Mouse (Mus musculus) ES-E14 (cell line): ENCODE data around the gene C2cd4b. TPM values are rescaled to one million over a fixed set of nuclear protein-coding genes. Genes with fewer than 3 reads are reported as not detected.

ENCODE experiments used
- DNase-seq: peaks from one replicate; pipeline ENCODE4 v3.0.0-alpha.2; 2013; ENCODE audit warnings: low read depth, low spot score
- H3K27ac ChIP-seq: 2 replicates; pipeline ENCODE4 v1.5.1; 2012; ENCODE audit warnings: low read depth, mild to moderate bottlenecking, low read length, moderate library complexity, mixed read lengths; ENCODE audit not compliant: poor library complexity, insufficient read depth, severe bottlenecking
- H3K36me3 ChIP-seq: 2 replicates; pipeline ENCODE4 v1.6.1; 2012; ENCODE audit warnings: mild to moderate bottlenecking, low read length, moderate library complexity, mixed read lengths; ENCODE audit not compliant: control insufficient read depth, poor library complexity, insufficient read depth, severe bottlenecking
- H3K4me1 ChIP-seq, 2 experiments: fragments of 150-350 bp in 1 of 2; sonication (generic) in 1 of 2; 2 replicates each; pipeline ENCODE4 v1.6.1; 2012; ENCODE audit warnings: low read length in 2 of 2, mild to moderate bottlenecking in 1 of 2, mixed read lengths in 1 of 2; ENCODE audit not compliant: control insufficient read depth in 2 of 2, insufficient read depth in 2 of 2, poor library complexity in 1 of 2
- H3K4me3 ChIP-seq, 2 experiments: fragments of 150-350 bp in 1 of 2; sonication (generic) in 1 of 2; 2 replicates each; pipeline ENCODE4 v1.5.1; 2012; ENCODE audit warnings: low read length in 2 of 2, low read depth in 1 of 2, mild to moderate bottlenecking in 1 of 2, mixed read lengths in 1 of 2; ENCODE audit not compliant: insufficient read depth in 1 of 2, poor library complexity in 1 of 2, severe bottlenecking in 1 of 2
- H3K9ac ChIP-seq: 2 replicates; pipeline ENCODE4 v1.6.1; 2012; ENCODE audit warnings: low read depth, mild to moderate bottlenecking, low read length, mixed read lengths; ENCODE audit not compliant: poor library complexity, insufficient read depth, severe bottlenecking
- H3K9me3 ChIP-seq: fragments of 150-350 bp; sonication (generic); 2 replicates; pipeline ENCODE4 v1.6.1; 2012; ENCODE audit warnings: low read depth, mild to moderate bottlenecking, low read length; ENCODE audit not compliant: control insufficient read depth, insufficient read depth
- CHD2 ChIP-seq: IDR thresholded peaks from 2 replicates; pipeline ENCODE4 v1.6.1; 2014; ENCODE audit warnings: mild to moderate bottlenecking, low read depth, low read length, inconsistent platforms
- HCFC1 ChIP-seq: IDR thresholded peaks from 2 replicates; pipeline ENCODE4 v1.6.1; 2012; ENCODE audit warnings: low read length, inconsistent platforms, borderline replicate concordance; ENCODE audit not compliant: insufficient read depth
- MAFK ChIP-seq: IDR thresholded peaks from 2 replicates; pipeline ENCODE4 v1.6.1; 2014; ENCODE audit warnings: mild to moderate bottlenecking, low read depth, low read length, inconsistent platforms; ENCODE audit not compliant: insufficient read depth
- ZC3H11A ChIP-seq: IDR thresholded peaks from 2 replicates; pipeline ENCODE4 v1.6.1; 2012; ENCODE audit warnings: low read depth, mild to moderate bottlenecking, inconsistent platforms, low read length, borderline replicate concordance
- ZNF384 ChIP-seq: IDR thresholded peaks from 2 replicates; pipeline ENCODE4 v1.6.1; 2012; ENCODE audit warnings: low read depth, low read length, inconsistent platforms
- in situ Hi-C, 2 experiments: fragments of 600-800 bp; cut with MboI; formaldehyde crosslinking; loops; one replicate each; pipeline ENCODE4 v1.15.1; 2025; ENCODE audit warnings: low sequenced_read_pairs in 2 of 2, inconsistent platforms in 1 of 2; ENCODE audit not compliant: unreplicated experiment in 2 of 2
- total RNA-seq: library from RNA; depleted of rRNA; stranded (reverse); fragments of 300-350 nt; gene quantifications from 2 replicates; pipeline ENCODE4 v1.2.3, GENCODE M21; 2012

C2cd4b gene
- total RNA-seq, 1 experiment, result 1.1 TPM

GRCm38 (mm10) chr9:67769401-67769800, 10.2 kb downstream of the C2cd4b start:
- no peak overlapping the region for H3K27ac ChIP-seq
- no peak overlapping the region for H3K9ac ChIP-seq
- in situ Hi-C loops, result no loop called here
- H3K9me3 ChIP-seq, result no peaks in the 10 kb centered on the region
- no peak for TF ChIP-seq MAFK
- TF ChIP-seq CHD2, result no peak
- no peak for TF ChIP-seq ZNF384
- TF ChIP-seq ZC3H11A, result no peak
- TF ChIP-seq HCFC1, result no peak
- H3K36me3 ChIP-seq, result no peaks in the 10 kb centered on the region
- no peak overlapping the region for H3K4me3 ChIP-seq
- H3K4me1 ChIP-seq, result 0 out of 4 replicates have a peak, but pooled peaks cover 0 to 2% of the 10 kb centered on the region in 2 experiments
- DNase-seq, result no peak

GRCm38 (mm10) chr9:67771293-67771692, 12.1 kb downstream of the C2cd4b start:
- H3K9ac ChIP-seq, result no peak overlapping the region
- no peaks in the 10 kb centered on the region for H3K9me3 ChIP-seq
- no peak for DNase-seq
- no peaks in the 10 kb centered on the region for H3K36me3 ChIP-seq
- no peak overlapping the region for H3K4me3 ChIP-seq
- in situ Hi-C loops, result no loop called here
- TF ChIP-seq MAFK, result no peak
- TF ChIP-seq ZNF384, result no peak
- no peak for TF ChIP-seq HCFC1
- TF ChIP-seq CHD2, result no peak
- no peak for TF ChIP-seq ZC3H11A
- H3K4me1 ChIP-seq, result 0 out of 4 replicates have a peak, but pooled peaks cover 0 to 2% of the 10 kb centered on the region in 2 experiments
- H3K27ac ChIP-seq, result no peak overlapping the region

- no peak overlapping the region for H3K4me3 ChIP-seq
- in situ Hi-C loops, result no loop called here
- no peak for DNase-seq
- H3K27ac ChIP-seq, result no peak overlapping the region
- H3K9ac ChIP-seq, result no peak overlapping the region
- H3K36me3 ChIP-seq, result no peaks in the 10 kb centered on the region
- no peaks in the 10 kb centered on the region for H3K9me3 ChIP-seq
- TF ChIP-seq ZC3H11A, result no peak
- TF ChIP-seq ZNF384, result no peak
- no peak for TF ChIP-seq CHD2
- no peak for TF ChIP-seq MAFK
- no peak for TF ChIP-seq HCFC1
- H3K4me1 ChIP-seq, result no peaks in the 10 kb centered on the region
Measured at GRCm38 (mm10) chr9:67774201-67774600, 15.0 kb downstream of the C2cd4b start.

GRCm38 (mm10) chr9:67778553-67778952, 19.3 kb downstream of the C2cd4b start:
- H3K4me1 ChIP-seq, result no peaks in the 10 kb centered on the region
- in situ Hi-C loops, result no loop called here
- TF ChIP-seq HCFC1 (no peak), ZNF384 (no peak), CHD2 (no peak), MAFK (no peak)
- no peak overlapping the region for H3K4me3 ChIP-seq
- no peaks in the 10 kb centered on the region for H3K36me3 ChIP-seq
- H3K9ac ChIP-seq, result no peak overlapping the region
- H3K9me3 ChIP-seq, result no peaks in the 10 kb centered on the region
- DNase-seq, result no peak
- no peak overlapping the region for H3K27ac ChIP-seq

GRCm38 (mm10) chr9:67782786-67783185, 23.5 kb downstream of the C2cd4b start:
- Histone ChIP-seq H3K9ac (no peak overlapping the region), H3K9me3 (no peaks in the 10 kb centered on the region), H3K4me1 (0 out of 4 replicates have a peak, but pooled peaks cover 0 to under 1% of the 10 kb centered on the region in 2 experiments), H3K27ac (no peak overlapping the region), H3K4me3 (no peak overlapping the region), H3K36me3 (no peaks in the 10 kb centered on the region)
- TF ChIP-seq HCFC1, result no peak
- TF ChIP-seq ZNF384, result no peak
- no peak for TF ChIP-seq ZC3H11A
- TF ChIP-seq MAFK, result no peak
- TF ChIP-seq CHD2, result no peak
- in situ Hi-C loops, result no loop called here
- no peak for DNase-seq
